Mouse (Mus musculus): Measurements from ENCODE around the gene Acbd6. TPM values are rescaled to one million over a fixed set of nuclear protein-coding genes. Genes with fewer than 3 reads are reported as not detected.

Gene Acbd6
- total RNA-seq, 2 experiments from 2014 or later = 107 to 110 TPM

DNA sequence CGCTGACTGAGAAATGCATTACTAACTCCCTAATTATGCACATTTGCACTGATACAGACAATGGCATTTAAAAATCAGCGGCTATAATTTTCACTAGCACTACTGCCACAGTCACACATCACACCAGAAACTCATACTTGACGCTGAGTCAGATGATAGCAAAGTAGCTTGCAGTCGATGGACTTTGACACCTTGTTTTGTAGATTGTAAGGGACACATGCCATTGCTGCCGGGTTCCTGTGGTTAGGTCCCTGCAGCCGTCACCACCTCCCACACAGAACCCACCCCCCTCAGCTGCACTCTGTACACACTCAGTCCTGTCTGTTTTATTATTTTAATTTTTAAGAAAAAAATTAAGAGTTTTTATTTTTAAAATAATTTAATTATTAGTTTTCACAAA is 63.2 kb downstream of the Acbd6 start:
- DNase-seq (ENCODE audit: extremely low spot score in 1 of 2, low spot score in 2 of 2) = no peak
- intact Hi-C loops (cut with DNase I) = no loop called here

DNA sequence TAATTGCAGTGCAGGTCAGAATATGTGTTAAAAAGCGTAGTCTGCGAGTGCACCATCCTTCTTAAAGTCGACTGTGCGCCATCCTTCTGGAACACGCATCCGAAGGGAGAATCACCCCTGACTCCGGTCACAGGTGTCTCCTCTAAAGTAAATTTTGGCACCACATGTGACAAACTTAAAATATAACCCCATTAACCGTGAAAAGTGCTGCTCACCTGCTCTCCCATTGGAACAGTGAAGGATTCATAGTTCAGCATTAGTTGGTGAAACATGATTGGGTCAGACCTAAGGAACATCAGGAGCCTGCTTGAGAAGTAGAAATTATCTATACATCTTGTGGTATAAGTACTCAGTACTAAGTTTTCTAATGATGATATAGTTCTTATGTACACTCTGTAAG is 65.3 kb downstream of the Acbd6 start:
- DNase-seq (ENCODE audit: extremely low spot score in 1 of 2, low spot score in 2 of 2) = no peak
- intact Hi-C loops (cut with DNase I) = no loop called here

DNA sequence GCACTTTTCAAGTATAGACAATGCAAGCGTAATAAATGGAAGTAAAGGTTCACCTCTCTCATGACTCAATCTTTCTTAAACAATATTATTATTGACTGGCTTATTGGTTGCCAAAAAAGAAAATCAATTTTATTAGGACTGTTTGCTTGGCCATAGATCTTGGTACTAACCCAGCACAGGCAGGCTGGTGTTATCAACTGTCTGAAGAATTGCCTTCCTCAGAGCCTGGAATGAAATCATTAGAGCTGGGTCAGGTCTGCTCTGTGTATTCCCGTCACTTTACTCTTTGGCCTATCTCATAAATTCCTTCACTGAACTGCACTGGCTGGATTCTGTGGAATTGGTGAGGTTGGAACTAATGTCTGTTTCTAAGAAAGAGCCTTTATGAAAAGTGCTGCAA is 69.8 kb downstream of the Acbd6 start:
- intact Hi-C loops (cut with DNase I) = no loop called here
- DNase-seq (ENCODE audit: extremely low spot score in 1 of 2, low spot score in 2 of 2) = no peak

DNA sequence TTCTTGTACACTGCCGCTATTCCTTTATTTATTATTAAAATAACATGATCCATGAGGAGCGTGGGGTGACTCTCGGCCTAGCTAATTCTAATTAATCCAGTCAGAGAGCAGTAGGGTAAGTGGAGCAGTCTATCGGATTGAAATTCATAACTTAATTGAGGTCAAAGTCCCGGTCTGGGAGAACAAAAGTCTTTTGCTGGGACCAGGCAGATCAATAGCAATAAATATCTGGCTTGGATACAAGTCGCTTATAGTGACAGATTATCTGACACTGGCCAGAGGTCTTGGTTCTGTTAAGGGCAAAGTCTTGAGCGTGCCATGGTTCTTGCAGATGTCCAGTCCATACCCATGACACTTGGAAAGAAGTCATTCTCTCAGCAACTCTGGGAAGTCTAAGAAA is 78.7 kb downstream of the Acbd6 start:
- DNase-seq (ENCODE audit: extremely low spot score in 1 of 2, low spot score in 2 of 2) = no peak
- intact Hi-C loops (cut with DNase I) = no loop called here

DNA sequence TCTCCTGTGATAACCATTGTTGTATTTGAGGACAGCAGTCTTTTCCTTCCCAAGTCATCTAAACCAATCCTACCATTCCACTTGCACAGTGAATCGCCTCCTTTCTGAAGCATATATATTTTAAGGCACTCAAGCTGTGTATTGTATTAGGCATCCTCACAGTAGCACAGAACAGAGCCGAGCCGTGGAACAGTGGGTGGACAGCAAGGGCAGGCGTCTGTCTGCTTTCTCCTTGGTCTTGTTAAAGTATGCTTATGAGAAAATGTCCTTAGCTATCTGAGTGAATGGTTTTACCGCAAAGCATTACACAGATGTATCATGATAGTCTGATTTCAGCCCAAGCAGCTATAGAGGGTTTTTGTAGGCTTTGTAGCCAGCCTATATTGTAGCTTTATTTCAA is 87.9 kb downstream of the Acbd6 start:
- intact Hi-C loops (cut with DNase I) = no loop called here

DNA sequence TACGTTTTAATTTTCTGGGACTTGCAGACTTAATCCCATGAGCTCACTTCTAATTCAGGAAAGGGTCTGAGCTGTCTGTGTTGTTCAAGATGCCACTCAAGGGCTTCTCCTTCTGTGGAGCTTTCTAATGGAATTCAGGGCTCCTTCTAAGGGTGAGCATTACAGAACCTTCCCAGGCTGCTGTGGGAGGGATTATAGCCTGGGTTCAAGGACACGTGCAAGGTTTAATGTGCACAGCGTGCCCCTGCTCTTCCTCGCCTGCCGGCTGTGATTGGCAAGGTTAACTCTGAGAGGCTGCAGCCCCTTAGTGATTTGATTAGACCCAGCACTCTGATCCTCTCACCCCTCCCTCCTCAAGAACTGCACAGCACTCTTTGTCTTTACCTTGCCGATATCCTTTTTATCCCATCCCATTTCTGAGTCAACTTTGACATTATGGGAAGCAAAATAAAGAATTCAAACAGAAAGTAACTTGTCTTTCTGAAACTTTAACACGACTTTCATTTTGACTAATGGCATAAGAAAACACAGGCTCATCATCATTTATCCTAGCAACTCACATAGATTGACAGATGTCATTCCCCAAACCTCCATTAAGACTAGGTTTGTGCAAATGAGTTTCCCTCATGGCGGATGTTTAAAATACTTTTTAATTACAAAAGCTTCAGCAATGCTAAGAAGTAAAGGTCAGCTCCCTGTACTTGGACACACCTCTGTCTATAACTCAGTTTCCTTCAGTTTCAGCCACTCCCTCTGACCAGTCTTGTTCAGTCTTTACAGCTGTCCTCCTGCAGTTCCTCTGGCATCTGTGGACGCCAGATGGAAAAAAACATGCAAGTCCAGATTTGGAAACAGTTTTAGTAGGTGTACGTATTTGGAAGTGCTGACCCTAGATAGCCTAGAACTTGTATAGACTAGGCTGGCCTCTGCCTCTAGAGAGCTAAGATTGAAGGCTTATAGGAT is 88.7 kb downstream of the Acbd6 start:
- intact Hi-C loops (cut with DNase I) = no loop called here
- no peak for DNase-seq (ENCODE audit: extremely low spot score in 1 of 2, low spot score in 2 of 2)

More for the DNA sequence above, 87.9 kb downstream of the Acbd6 start:
- no peak for DNase-seq (ENCODE audit: extremely low spot score in 1 of 2, low spot score in 2 of 2)

DNA sequence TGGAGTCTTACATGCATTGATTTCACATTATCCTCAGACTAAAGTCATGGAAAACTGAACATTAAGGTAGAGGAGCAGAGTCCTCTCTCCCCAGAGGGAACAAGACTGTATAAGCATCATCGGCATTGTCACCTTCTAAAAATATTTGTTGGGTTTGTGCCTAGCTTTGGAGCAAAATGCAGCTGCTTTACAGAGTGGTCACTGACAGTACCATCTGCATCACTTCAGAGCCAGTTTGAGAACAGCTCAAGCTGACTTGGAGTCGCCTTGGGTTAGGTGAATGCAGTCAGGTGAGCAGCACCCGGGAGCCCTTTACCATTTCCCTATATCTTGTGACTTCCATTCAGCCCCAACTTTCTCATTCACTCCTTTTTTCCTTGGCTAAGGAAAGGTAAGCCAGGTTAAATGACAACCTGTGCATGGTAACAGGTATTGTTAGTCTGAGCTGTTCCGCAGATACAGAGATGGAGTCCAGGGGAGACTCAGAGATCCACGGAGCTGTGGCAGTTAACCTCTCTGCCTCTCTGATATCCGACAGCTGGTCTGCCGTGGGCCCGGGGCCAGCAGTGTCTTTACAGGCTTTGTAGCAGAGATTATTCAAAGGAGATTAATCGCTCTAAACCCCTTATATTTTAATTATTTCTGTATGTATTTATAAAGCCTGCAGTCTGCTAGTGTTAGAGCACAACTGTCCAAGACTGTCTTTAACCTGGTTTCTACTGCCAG is 92.4 kb downstream of the Acbd6 start:
- no peak for DNase-seq (ENCODE audit: extremely low spot score in 1 of 2, low spot score in 2 of 2)
- intact Hi-C loops (cut with DNase I) = no loop called here

DNA sequence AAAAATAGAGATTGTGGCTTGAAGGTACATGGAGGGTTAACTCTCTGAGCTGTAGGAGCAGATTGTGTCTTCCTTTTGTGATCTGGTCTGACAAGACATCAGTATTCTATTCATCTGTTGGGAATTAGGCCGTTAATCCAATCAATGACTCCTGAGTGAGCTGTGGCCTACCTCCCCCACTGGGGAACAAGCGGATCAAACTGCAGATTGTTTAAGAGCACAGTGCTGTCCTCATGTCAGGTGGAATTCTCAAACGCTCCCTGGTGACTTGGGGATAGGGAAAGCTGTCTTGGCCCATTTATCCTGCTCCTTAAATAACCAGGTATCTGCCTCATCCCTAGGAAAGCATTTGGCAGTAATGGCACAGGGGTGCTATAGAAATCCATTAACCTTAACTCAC is 97.0 kb downstream of the Acbd6 start:
- intact Hi-C loops (cut with DNase I) = no loop called here
- DNase-seq (ENCODE audit: extremely low spot score in 1 of 2, low spot score in 2 of 2) = no peak

DNA sequence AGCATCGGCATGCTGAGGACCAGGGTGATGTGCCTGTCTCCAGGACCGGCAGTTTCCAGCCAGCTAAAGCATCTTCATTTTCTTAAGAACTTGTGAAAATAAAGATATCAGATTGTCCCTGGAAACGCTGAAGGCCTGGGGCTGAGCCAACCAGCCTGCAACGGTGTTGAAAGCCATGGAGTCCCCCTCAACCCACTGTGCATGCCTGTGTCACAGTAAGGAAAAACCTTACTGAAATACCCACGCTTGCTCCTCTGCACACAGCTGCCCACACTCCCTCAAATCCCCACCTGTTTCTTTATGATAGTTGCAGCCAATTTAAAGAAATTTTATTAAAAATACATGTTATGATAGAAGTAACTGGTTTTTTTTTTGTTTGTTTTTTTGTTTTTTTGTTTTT is 98.4 kb downstream of the Acbd6 start:
- intact Hi-C loops (cut with DNase I) = no loop called here
- DNase-seq (ENCODE audit: extremely low spot score in 1 of 2, low spot score in 2 of 2) = no peak

DNA sequence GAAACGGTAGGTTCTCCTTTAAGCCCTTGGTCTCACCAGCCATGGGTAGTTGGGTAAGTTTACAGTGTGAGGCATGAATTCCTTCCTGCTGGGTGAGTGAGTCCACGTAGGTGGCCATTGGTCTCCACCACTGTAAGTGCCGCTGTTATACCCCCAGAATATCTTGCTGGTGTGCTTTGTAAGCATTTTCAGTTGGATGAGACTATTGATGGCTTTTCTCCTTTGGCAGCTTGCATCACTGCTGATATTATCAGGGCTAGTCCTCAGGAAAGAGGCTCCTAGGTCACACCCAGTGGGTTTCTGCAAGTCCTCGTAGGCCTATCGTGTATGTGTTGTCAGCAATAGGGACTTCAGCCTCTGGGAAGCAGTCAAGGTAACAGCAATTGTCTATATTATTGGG is 106.1 kb downstream of the Acbd6 start:
- no peak for DNase-seq (ENCODE audit: extremely low spot score in 1 of 2, low spot score in 2 of 2)
- intact Hi-C loops (cut with DNase I) = no loop called here

DNA sequence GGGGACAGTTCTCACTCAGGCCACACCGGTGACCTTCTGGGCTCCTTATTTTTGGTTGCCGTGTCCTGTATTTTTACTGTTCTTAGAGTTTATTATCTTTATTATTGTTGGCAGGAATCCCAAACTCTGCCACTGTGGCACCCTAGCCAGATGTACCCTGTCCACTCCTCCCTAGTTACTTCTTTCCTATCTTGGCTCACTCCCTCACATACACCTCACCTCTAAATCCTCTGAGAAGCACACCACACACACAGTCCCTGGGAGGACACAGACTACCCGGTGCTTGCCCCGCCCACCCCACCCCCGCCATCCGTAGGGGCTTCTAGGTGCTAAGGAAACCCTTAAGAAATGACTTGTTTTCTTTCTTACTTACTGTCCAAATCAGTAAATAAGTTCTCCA is 117.7 kb downstream of the Acbd6 start:
- no peak for DNase-seq (ENCODE audit: extremely low spot score in 1 of 2, low spot score in 2 of 2)
- intact Hi-C loops (cut with DNase I) = no loop called here

DNA sequence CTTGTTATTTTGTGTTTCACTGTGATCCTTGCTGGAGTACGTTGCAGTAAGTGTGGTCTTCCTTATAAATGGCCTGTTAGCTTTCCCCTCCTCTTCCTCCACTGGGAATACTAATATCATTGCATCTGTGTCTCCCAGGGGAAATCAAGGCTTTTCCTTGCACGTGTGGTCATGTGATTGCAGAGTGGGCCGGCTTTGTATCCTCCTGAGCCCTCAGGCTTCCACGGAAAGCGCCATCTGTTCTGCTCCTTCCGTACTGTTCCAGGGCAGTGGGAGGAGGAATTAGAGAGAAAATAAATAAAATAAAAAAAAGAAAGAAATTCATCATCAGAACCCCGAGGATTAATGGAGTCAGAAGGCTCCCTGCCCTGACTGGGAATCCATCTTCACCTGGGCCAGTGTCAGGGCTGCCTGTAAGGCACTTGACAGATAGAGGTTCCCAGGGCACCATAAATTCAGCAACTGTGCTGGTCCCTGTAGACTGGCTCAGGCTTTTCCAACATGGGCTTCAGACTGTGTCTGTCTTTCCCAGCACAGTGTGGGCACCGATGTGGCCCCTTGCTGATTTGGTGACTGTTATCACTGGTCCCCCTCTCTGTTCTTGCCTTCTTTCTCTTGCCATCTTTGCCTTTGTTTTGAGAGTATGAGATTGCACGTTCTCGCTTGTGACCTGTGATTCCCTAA is 123.3 kb downstream of the Acbd6 start:
- DNase-seq (ENCODE audit: extremely low spot score in 1 of 2, low spot score in 2 of 2) = no peak
- intact Hi-C loops (cut with DNase I) = no loop called here

DNA sequence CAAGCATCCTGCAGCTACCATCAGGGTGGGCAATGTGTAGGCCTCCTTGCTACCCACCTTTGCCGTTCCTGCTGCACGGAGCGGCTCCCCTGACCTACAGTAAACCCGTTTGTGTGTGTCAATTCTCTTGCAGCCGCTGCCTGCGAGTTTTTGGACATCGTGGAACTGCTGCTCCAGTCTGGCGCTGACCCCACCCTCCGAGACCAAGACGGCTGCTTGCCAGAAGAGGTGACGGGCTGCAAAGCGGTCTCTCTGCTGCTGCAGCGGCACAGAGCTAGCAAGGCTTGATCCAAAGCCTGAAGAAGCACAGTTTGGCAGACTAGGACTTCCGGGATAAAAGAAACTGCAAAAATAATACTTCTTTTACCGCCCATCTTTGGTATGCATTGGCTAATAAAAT is 128.9 kb downstream of the Acbd6 start:
- no peak for DNase-seq (ENCODE audit: extremely low spot score in 1 of 2, low spot score in 2 of 2)
- intact Hi-C loops (cut with DNase I) = no loop called here

DNA sequence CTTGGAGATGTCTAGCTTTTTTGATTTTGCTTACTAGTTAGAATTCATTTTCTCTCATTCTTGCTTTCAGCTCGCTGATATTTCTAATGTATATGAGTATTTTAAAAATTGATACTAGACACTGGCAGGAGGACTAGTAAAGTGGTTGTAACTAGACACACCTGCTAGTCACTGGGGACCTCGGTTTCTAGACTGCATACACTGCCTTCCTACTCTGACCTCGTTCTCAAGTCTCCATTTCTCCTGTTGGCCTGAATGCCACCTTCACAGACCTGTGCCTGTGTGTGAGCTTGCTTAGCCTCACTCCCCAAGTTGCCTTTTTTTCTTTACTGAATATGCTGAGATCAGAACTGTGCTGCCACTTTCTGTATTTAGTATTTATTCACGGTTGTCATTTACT is 131.2 kb downstream of the Acbd6 start:
- intact Hi-C loops (cut with DNase I) = no loop called here

DNA sequence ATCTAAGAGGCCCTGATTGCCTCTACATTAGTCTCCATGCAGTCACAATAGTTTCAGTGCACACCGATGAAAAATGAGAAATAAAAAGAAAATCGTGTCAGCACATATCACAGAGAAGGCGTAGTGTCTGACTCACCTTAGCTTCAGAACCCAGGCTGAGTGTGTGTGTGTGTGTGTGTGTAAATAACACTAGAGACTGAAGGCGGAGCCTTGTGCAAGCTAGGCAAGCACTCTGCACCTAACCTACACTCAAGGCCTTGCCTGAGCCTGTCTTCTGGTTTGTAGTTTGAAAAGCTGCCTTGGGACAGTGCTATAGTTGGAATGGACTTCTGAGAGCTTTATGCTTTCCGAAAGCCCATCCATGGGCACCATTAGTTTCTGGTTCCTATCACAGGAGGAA is 131.6 kb downstream of the Acbd6 start:
- intact Hi-C loops (cut with DNase I) = no loop called here
- DNase-seq (ENCODE audit: extremely low spot score in 1 of 2, low spot score in 2 of 2) = no peak

More for the DNA sequence above, 131.2 kb downstream of the Acbd6 start:
- DNase-seq (ENCODE audit: extremely low spot score in 1 of 2, low spot score in 2 of 2) = no peak

DNA sequence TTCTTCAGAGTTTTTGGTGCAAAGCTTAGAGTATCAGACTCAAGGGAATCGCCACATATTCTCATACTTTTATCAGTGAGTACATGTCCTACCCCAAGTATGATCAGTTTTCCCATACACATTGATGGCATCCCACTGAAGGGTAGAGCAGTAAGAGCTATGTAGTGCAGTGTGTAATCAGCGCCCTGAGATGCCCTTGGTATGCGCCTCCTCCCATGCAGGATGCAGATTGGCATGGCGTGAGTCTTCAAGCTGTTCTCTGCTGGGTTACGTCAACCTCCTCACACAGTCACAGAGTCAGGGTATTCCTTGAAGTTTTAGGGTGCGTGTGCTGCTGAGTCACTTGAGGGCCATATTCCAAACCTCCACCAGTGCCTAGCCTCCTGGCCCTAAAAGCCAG is 134.3 kb downstream of the Acbd6 start:
- DNase-seq (ENCODE audit: extremely low spot score in 1 of 2, low spot score in 2 of 2) = no peak
- intact Hi-C loops (cut with DNase I) = no loop called here

DNA sequence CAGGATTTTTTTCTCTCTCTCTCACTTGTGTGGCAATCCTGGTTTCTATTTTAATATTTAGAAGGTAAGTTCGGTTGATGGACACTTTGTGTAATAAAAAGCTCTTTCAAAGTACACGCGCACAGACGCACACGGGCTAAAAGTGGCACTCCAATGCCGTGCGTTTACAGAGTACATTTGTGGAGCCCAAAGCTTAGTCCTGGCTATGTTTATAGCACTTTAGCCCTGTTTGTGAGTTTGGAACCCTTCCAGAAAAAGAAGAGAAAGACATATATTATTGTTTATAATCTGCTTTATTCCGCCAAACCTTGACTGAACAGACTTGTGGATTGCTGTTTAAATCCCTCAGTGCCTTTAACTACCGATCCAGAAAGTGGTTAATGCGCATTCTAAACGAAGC is 135.1 kb downstream of the Acbd6 start:
- intact Hi-C loops (cut with DNase I) = no loop called here
- DNase-seq (ENCODE audit: extremely low spot score in 1 of 2, low spot score in 2 of 2) = no peak

DNA sequence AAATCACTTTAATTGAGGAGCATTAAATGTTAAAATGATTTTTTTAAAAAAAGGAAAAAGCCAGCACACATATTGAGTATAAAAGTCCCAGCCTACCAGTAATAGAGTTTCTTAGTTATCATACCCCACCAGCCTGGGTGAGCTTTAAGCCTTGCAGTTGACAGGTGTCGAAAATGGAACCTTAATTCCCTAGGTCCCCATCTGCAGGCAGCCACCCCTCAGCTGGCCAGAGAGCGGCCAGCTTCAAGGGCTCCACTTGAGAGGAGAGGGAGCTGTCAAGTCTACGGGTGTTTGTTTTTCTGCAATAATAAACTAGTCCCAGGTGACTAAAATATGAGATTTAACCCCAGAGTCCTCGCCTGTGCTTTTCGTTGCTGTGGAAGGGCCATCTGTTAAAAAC is 135.5 kb downstream of the Acbd6 start:
- no peak for DNase-seq (ENCODE audit: extremely low spot score in 1 of 2, low spot score in 2 of 2)
- intact Hi-C loops (cut with DNase I) = no loop called here

DNA sequence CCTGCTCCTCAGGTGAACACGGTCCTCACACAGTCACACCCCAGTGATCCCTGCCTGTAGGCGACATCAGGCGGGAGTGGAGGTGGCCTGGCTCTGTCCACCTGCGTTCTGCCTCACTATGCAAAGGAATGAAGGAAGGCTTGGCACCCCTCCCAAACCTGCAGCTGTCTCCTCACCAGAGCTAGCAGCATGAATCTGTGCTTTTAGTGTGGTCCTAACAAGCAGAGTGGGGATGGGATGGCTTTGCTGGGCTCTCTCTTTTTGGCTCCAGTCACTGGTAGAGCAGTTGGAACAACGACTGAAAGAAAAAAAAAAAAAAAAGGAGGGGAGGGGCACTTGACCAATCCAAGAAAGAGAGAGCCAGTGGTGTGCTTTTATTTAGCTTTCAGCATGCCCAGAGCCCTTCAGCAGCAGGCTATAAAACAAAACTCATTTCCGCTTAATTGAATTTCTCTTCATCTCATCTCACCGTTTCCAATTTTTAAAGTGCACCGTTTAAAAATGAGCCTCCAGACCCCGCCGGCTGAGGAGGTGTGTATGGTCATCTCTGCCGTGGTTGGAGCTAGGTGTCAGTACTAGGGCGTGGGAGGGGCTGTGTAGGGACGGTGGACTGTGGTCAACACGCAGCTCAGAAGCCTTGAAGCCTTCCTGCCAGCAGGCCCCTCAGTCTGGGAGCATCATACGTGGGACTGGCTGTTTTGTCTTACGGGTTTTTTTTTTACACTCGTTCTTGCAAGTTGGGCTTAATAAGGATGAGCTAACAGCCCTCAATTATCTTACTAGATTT is 140.6 kb downstream of the Acbd6 start:
- peak; percentile 40 to 63 for DNase-seq (ENCODE audit: extremely low spot score in 1 of 2, low spot score in 2 of 2)
- intact Hi-C loops (cut with DNase I) = no loop called here

Measured in left cerebral cortex, postnatal 10 days (tissue).